Mouse (Mus musculus): Measurements from ENCODE around the gene Atpaf2. TPM values are rescaled to one million over a fixed set of nuclear protein-coding genes. Genes with fewer than 3 reads are reported as not detected.

Atpaf2 gene
- total RNA-seq, 2 experiments from 2014 or later, result 27.7 to 29.3 TPM

Other genes starting within 250 kb of the Atpaf2 start
- gene Srebf1, start 195.9 kb downstream of the Atpaf2 start, total RNA-seq (2021), result 10 to 100 TPM; 47.1 to 56.2 TPM
- gene Tom1l2, start 65.6 kb downstream of the Atpaf2 start, total RNA-seq (2021), result 100 to 1,000 TPM; 170 to 180 TPM
- 1 to 10 TPM; 6.7 to 7.6 TPM for gene Drc3, start 65.1 kb downstream of the Atpaf2 start, total RNA-seq (2021)
- 10 to 100 TPM; 54.5 to 54.8 TPM for gene Gid4, start 1.3 kb downstream of the Atpaf2 start, total RNA-seq (2021)
- gene Drg2, start 36.1 kb upstream of the Atpaf2 start, total RNA-seq (2021), result 10 to 100 TPM; 69.0 to 78.3 TPM
- gene Myo15, start 50.9 kb upstream of the Atpaf2 start, total RNA-seq (2021), result under 1 TPM; 0.10 TPM
- 10 to 100 TPM; 54.0 to 58.5 TPM for gene Alkbh5, start 117.9 kb upstream of the Atpaf2 start, total RNA-seq (2021)

Data from layer of hippocampus, postnatal 36 days (tissue).